Mouse (Mus musculus) CD4-positive helper T cell, adult 2 months (primary cell): ENCODE results near the gene Llcfc1.

Experiments used
- DNase-seq: peaks from one replicate; pipeline ENCODE4 v3.0.0-alpha.2; 2012; ENCODE audit warnings: low read depth, missing footprints, low spot score

Llcfc1 gene

DNA sequence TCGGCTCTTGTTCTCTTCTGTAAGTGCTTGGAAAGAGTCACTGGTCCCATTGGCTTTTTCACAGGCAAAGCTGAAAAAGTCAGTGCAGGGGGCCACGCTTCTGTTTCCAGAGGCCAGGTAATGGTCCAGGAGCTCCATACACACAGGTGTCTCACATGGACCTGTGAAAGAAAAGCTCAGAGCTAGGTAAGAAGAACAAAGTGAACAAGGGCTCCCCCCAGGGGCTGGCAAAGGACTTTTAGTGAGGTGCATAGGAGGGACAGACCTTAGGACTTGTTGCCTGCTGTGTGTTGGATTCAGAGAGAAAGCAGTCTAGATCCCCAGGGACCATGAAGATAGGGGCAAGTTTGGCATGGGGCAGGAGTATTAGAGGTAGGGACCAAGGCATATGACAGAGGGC is 18.7 kb downstream of the Llcfc1 start:
- DNase-seq, result peak; percentile 34

DNA sequence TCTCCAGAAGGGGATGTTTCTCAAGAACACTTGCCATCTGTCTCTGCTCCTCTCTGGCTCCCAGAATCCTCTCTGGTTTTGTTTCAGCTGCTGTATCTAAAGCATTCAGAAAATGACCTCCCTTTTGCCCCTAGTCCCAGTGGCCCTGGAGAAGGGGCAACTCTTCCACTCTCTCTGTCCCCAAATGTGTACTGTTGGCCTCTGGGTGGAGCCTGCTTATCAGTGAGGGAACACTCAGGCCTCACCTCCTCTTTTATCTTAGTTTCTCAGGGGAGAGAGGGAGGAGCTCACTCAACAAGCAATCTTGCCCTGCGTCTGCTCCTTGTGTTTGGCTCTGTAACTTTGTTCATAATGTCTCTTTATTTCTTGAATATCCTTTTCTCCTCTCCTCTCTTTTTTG is 19.9 kb downstream of the Llcfc1 start, which contains the start of gene Kel:
Kel (minus strand) TSS at position 217 of the 400 bp plus-strand sequence.
- DNase-seq, result no peak

DNA sequence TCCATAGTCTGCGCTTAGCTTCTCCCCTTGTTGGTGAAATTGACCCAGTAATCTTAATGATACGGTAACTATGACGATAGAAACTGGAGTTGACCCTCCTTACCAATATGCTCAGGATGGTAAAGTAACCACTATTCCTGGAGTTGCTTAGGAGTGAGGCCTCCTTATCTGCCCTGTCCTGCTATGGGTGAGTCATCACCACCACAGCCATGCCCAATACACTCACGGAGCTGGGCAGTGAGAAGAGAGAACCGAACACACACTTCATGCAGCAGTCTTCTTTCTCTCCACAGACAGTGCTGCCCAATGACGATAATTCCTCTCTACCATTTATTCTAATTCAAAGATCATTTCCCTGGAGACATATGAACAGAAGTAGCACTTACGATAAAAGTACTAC is 22.0 kb downstream of the Llcfc1 start:
- no peak for DNase-seq

DNA sequence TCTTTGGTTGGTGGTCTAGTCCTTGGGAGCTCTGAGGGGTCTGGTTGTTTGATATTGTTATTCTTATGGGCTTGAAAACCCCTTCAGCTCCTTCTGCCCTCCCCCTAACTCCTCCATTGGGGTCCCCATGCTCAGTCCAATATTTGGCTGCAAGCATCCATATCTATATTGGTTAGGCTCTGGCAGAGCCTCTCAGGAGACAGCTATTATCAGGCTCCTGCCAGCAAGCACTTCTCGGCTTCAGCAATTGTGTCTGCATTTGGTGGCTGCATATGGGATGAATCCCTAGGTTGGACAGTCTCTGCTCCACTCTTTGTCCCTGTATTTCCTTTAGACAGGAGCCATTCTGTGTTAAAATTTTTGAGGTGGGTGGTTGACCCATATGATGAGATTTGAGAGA is 26.1 kb downstream of the Llcfc1 start:
- no peak for DNase-seq

DNA sequence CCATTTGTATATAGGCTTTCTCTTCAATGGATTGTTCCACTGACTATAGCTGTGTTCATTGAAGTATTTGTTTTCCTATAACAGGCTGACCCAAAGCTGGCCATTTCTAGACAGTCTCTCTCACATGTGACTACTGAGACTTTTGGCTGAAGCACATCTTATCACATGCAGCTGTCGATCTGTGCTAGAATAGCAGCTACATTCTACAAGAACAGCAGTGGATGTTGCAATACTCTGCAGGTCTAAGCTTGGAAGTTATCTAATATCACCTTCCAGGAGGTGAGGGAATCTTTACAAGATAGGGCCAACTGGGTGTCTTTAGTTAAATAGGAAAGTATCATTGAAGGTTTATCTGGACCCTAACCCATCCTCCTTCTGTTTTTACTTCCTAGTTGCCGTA is 37.2 kb downstream of the Llcfc1 start:
- no peak for DNase-seq

DNA sequence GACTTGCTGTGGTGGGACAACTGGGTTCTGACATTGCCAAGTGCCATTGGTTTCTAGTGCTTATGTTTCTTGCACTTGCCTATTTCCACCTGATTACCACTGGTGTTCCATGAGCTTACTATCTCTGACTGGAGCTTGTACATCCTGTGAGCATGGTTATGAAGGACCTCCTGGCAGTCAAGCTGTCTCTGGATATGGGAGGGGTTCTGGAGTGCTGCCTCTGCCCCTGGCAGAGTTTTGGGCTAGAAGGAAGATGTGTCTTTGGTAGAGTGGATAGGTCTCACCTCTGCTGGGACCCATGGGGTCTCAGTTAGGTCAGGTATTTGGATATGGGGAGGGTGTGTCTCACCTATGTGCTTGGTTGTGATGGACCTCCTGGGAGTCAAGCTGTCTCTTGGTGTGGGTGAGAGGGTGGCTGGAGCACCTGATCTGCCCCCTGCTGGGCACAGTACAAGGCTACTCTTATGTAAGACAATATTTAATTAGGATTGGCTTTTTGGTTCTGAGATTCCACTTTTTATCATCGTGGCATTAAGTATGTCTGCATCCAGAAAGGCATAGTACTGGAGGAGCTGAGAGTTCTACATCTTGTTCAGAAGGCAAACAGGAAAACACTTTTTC is 43.9 kb downstream of the Llcfc1 start:
- peak; percentile 39 for DNase-seq

DNA sequence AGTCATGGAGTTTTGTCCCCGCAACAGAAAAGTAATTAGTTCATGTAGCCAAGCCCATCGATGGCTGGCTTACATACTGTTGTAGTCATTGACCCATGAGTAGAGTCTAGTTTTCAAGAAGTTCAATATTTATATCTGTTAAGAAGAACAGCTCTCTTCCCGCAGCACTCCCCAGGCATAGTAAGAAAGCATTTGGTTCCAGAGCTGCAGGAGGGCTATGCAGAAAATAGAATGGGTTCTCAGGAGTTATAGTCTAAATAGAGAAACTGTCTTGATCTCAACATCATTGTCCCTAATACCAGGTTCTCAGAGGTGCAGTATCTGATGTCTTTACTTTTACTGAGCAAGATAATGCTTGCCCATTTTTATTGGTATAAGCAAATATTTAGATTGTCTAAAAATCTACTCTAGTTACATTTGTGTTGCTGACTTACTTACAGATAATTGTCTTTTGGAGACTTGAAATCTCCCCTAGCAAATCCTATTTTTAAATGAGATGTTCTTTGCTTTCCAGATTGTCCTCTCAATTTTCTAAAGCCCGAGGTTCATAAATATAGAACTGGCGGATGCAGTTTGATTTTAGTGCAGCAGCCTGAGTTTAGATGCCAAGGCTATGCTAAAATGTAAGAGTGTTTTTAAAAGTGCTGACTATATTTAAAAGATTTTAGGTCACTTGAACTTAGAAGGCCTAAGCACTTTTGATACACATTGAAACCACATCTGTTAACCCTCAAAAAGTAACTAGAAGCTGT is 50.7 kb downstream of the Llcfc1 start:
- DNase-seq, result no peak
